Mouse (Mus musculus): ENCODE results near the gene Ccdc63.

Ccdc63 gene

DNA sequence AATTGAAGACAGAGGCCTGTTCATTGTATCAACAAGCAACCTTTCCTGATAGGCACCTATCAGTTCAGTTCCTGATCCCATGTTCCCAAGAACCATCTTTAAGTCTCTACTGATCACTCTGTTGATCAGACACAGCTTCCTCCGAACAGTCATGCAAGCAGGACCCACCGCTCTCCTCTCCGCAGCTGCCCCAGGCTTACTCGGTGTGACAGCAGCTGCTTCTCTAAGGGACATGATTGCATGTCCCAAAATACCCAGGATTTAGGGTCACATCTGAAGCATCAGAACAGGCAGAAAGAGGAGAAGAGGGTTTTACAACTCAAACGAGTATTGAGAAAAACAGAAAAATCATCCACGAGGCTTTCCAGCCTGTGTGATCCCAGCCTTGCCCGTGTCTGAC lies 55.3 kb downstream of the Ccdc63 start:
- DNase-seq (ENCODE audit: low spot score in 2 of 2), result no peak

DNA sequence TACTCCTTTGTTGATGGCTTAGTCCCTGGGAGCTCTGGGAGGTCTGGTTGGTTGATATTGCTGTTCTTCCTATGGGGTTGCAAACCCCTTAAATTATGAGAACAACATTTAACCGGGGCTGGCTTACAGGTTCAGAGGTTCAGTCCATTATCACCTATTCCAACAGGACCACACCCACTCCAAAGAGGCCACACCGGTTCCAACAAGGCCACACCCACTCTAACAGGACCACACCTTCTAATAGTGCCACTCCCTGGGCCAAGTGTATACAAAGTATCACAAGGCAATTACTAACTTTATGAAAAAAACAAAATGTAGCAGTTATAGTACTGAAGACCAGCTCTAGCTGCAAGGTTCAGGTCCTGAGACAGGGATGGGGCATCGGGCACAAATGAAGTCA lies 56.2 kb downstream of the Ccdc63 start:
- DNase-seq (ENCODE audit: low spot score in 2 of 2), result no peak

DNA sequence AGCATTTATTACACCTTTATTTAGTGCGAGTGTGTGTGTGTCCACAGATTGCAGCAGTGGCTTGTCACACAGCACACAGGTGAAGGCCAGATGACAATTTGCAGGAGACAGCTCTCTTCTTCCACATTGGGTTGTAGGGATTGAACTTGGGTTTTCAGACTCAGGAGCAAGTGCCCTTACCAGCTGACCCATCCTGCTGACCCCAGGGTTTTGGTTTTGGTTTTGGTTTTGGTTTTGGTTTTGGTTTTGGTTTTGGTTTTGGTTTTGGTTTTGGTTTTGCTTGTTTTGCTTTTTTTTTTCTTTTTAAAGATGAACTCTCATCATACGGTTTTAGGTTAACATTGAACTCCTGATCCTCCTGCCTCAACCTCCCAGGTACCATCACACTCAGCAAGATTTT lies 57.3 kb downstream of the Ccdc63 start:
- no peak for DNase-seq (ENCODE audit: low spot score in 2 of 2)

GRCm38 (mm10) chr5:122081471-122081870 lies 59.2 kb downstream of the Ccdc63 start:
- no peak for DNase-seq (ENCODE audit: low spot score in 2 of 2)

- no peak for DNase-seq (ENCODE audit: low spot score in 2 of 2)
These were observed 59.7 kb downstream of the Ccdc63 start for GRCm38 (mm10) chr5:122080930-122081329.

DNA sequence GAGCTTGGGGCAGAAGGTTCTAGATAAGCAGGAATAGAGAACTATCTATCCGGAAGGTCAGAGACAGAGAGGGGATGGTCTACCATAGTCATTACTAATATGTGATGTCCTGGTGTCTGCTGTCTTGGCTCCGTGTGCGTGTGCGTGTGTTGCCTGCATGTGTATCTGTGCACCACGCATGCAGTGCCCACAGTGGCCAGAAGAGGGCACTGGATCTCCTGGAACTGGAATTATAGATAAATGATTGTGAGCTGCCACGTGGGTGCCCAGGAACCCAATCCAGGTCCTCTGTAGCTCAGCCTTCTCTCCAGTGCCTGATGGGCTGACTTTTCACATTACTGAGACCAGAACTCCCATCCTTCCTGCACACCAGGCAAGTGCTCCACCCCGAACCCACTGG lies 60.8 kb downstream of the Ccdc63 start:
- DNase-seq (ENCODE audit: low spot score in 2 of 2), result no peak

DNA sequence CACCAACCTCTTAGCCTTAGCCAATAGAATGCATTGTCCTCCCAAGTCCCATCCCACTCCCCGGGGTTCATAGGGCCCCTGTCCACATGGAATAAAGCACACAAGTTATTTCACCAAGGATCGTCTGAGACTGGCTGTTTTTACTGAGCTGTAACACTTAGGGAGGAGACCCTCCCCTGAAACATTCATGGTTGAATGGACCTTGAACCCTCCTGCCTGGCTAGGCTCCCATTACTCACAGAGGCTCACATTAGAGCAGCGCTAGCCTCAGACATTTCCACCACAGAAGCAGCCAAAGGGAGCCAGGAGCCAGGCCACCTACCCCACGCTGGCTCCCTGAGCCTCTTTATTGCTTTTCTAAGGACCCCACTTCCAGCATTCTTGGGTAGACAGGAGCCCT lies 63.4 kb downstream of the Ccdc63 start:
- no peak for DNase-seq (ENCODE audit: low spot score in 2 of 2)

- DNase-seq (ENCODE audit: low spot score in 2 of 2), result no peak
These were observed 64.9 kb downstream of the Ccdc63 start for GRCm38 (mm10) chr5:122075736-122076135.

DNA sequence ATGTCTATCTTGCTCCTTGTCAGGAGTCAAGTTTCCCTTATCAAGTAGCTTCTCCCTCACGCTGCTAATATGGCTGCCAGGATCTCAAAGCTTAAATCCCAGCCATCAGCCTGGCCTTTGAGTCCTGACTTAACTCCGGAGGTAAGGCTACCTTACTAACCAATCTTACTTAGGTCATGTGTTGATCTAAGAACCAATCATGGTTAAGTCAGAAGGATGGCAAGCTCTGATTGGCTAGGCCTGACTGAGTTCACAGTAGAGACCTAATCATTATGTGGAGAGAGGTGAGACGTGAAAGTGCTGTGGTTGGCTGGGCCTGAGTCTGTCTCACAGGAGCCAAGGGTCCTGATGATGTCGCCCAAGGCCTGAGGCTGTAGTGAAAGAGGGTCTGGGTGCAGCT lies 68.6 kb downstream of the Ccdc63 start:
- DNase-seq (ENCODE audit: low spot score in 2 of 2), result no peak

DNA sequence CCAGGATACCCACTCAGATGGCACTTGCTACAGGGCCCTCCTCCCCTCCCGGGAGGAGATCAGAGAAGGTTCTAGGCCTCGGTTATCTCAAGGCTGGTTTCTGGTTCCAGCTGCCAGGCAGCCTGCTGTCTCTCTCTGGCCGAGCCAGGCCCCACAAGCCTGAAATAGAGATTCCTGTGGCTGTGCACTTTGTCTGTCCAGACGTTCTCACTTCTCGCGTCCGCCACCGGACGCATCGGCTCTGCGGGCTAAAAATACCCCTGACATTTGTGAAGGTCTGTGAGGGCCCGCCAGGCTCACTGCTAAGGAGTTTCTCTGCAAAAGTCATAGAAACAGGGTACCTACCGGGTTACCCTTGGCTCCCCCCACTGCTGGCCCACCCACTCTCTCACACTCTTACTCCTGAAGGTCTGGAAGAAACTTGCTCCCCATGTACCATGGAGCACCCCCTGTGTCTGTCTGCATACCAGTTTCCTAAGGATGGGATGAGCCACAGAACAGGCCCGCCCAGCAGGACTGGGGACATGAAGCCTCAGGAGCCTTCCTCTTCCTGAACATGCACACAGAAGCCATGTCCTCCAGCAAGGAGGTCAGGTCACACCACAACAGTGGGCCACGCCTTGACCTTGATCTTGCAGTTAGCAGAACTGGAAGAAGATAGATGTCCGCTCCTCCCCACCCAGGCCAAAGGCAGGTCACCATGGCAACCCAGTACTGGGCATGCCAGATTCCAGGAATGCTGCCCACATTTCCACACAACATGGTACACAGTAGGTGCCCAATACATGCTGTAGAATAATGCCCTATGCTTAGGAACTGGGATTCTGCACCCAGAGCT lies 69.4 kb downstream of the Ccdc63 start:
- no peak for DNase-seq (ENCODE audit: low spot score in 2 of 2)

GRCm38 (mm10) chr5:122068563-122068962 lies 72.1 kb downstream of the Ccdc63 start:
- no peak for DNase-seq (ENCODE audit: low spot score in 2 of 2)

DNA sequence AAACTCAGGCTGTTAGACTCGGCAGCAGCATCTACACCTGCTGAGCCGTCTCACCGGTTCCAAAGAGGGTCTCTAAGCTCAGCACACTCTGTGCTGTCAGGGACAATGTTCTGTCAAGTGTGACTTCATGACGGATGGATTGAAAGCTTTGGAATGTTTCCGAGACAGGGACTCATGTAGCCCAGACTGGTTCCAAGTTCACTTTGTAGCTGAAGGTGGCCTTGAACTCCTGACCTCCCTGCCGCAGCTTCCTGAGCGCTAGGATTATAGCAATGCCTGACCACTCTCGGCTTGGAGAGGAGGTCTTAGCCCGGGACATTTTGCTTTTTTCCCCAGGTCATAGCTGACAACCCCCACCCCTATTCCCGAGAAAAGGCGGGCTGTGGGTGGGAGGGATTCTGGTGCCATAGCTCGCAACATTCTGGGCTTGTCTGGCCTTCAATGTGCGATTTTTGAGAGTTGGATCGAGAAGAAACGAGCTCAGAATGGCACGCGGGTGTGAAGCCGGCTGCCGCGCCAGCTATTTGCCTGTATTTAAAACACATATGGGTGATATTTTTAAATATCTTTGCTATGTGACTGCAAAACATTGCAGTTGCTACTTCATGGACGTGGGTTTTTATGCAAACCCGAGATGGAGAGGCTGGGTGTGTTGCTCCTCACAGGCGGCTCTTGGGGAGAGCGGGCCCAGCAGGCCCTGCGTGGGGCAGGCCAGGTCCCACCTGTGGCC lies 77.3 kb downstream of the Ccdc63 start:
- DNase-seq (ENCODE audit: low spot score in 2 of 2), result no peak

DNA sequence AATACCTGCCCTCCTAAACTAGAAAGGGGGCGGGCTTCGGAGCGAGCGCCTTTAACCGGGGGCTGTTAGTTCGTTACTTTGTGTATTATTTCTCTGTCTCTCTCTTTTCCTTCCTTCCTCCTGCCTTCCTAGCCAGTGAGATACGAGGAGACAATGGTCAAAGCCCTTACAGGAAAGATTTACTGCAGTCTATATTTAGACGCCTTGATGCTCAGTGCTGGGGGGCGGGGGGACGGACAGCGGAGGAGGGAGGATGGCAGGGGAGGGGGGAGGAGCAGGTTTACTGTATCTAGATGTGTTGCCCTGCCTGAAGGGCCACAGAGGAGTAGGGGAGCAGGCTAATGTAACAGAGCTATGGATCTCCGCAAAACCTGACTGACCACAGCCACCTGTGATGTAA lies 78.1 kb downstream of the Ccdc63 start:
- no peak for DNase-seq (ENCODE audit: low spot score in 2 of 2)

DNA sequence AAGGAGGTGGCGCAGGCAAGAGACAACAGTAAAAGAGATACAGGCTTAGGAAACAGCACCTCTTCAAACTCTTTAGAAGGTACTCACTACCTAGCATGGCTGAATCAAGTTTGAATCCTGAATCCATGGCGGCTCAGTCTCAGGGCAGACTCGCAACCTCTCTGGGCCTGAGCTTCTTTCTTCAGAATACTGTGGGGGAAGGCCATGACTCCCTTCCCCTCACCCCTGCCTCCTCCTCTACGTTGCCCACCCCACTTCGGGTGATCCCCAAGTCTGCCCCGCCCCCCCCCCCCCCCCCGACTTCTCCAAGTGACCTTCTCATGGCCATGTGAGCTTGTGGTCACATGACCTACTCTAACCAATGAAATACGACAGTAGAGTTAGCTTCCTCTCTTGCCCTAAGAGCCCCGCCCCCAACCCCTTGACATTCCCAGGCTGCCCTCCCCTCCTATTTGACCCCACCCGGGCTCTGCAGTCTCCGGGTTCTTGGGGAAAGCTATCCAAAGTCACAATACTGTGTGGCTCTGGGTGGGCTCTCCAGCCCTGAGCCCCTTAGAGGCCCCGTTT lies 79.8 kb downstream of the Ccdc63 start:
- DNase-seq (ENCODE audit: low spot score in 2 of 2), result no peak

DNA sequence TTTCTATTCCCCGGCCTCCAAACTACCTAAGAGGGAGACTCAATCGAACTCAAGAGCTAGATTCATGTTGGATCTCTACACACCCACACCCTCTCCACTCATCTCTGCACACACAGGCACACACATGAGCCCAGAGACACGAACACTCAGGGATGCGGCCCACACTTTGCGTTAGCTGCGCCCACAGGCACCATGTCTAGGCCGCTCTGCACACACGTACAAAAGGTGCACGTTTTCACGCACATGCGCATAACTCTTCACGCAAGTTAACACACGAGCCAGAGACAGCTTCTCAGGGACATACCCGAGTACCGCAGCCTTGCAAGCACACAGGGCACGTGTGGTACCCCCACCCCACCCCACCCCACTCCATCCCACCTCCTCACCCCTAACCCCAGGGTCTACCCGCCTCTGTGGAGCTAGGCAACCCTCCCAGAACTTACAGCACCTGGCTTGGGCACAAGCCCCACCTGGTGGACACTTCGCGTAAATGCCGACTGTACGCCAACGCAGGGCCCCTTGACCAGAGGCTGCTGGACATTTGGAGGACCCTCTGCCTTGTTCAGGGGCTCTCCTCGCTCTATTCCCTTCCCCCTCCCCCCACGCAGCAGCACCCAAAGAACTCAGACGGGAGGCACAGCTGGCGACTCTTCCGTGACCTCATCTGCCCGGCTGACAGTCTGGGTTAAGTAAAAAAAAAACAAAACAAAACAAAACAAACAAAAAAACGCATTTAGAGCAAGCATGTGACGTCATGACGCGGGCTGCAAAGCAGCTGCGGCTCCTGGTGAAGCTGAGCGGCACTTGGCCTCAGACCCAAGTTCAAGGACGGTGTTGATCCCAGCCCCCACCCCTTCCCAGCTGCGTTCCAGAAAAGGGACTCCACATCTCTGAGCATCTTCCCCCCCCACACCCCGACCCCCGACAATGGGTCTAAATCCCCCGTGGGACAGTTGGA lies 81.3 kb downstream of the Ccdc63 start:
- no peak for DNase-seq (ENCODE audit: low spot score in 2 of 2)

Data from spleen, postnatal 36 days (tissue).